Mouse (Mus musculus) sigmoid colon, adult 10 weeks (tissue): ENCODE data around the gene Trank1. TPM values are rescaled to one million over a fixed set of nuclear protein-coding genes. Genes with fewer than 3 reads are reported as not detected.

Source experiments
- polyA plus RNA-seq: library from polyadenylated mRNA; stranded (reverse); fragments of 350-450 nt; fragmentation: Illumina TruSeq; extraction: RNeasy Lipid Tissue Mini Kit (QIAGEN cat#74804); gene quantifications from one replicate; pipeline ENCODE4 v1.2.3, GENCODE M21; 2014; ENCODE audit warnings: low read depth, low replicate concordance

Trank1 gene
- polyA plus RNA-seq = 0.06 TPM

DNA sequence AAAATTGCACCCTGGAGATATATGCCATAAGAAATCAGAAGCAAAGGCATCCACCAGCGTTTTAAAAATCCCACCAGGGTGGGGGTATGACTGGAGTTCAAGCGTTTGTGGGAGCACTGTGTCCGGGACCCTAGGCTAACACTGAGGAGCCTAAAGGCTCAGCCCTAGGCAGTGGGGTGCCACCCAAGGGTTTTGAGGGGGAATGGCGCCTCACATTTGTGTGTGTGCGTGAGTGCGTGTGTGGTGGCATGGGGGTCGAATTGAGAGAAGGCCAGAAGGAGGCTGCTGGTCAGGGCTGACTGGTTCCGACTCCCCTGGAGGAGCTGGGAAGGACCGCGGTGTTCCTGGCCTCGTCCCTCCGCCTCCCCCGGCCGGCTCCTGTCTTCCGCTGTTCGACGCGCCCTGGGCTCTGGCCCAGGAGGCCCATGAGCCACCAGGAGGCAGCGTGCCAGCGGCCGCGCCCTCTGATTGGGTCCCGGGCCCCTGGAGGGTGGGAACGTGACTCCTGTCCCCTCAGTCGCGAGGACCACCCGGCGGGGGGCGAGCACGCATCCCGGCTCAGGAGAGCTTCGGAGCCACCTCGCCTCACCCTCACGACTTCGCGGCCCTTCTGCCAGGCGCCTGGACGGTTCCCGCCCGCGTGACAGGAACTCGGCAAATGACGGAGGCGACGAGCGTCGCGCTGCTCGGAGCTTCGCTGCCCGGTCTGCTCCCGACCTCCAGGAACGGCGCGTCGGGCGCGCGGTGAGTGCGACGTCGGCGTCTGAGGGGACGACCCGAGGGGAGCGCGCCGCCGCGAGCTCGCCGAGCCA, at the start of gene Trank1:
TSS of gene Trank1 (plus strand) at position 709 of the 812 bp plus-strand sequence.

DNA sequence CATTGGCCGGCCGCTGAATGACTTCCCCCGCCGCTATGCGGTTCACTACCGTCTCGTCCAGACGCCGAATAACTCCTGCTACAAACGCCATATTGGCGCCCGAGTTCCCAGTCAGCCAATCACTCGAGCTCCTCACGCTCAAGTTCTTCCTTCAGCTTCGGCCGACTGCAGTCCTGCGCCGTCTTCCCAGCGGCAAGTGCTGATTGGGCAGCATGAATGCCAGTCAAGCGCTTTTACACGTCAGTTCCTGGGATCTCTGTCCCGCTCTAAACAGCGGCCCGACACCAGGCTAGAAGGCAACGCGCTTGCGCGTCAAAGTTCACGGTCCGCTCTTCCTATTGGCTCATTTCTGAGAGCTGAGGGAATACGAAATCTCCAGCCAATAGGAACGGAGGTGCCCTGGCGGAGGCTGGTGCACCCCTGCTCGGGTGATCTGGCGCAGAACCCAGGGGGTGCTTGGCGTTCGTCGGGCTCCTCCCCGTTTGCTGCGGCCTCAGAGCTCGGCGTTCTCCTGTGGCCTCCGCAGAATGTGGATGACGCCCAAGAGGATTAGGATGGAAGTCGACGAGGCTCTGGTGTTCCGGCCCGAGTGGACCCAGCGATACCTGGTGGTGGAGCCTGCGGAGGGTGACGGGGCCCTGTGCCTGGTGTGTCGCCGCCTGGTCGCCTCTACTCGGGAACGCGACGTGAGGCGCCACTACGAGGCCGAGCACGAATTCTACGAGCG, 39.9 kb upstream of the Trank1 start, which contains the start of the genes Mlh1 and Epm2aip1:
TSS of gene Mlh1 (minus strand) at position 358 of the 727 bp plus-strand sequence.
TSS of gene Epm2aip1 (plus strand) at position 496 of the 727 bp plus-strand sequence.

DNA sequence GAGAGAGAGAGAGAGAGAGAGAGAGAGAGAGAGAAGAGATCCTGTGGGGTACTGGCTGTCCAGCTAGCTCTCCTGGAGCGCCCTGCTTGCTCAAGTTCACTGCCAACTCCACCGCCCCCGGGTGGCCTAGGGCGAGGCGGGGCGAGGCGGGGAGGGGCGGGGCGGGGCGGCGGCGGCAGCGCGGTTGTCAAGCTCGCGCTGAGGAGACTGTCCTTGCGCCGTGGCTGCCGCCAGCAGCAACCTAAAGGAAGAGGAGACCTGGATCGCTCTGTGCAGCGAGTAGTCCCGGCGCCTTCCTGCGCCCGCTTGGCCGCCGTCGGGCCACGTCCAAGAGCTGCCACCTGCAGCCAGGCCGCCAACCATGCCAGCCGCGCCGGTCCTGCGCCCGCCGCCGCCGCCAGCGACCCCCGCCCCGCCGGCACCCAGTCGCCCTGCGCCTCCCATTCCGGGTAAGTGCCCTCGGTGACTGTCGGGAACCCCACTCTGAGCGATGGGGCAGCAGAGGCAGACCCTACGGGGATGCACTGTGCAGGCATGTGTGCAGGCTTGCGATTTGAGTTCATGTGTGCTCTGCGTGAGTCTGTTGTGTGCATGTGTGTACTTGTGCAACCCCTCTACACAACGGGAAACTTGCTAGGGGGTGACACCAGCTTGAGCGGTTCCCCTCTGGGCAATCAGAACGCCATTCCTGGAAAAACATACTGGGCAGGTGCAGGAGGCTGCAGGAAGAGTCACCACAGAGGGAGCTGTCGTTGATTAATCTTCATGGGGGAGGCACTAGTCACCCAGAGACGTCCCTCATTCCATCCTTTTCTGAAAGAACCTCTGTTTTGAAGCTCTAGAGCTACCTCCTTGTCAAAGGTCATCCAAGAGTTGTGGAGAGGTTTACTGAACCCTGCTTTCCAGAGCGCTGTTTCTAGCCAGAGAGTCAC, 127.6 kb downstream of the Trank1 start, which contains the start of gene Dclk3:
TSS of gene Dclk3 (plus strand) at position 178 of the 932 bp plus-strand sequence.

Other genes with a start within 250 kb of the Trank1 start
- gene Lrrfip2, start 194.1 kb upstream of the Trank1 start, polyA plus RNA-seq = 169 TPM
- 41.7 TPM for gene Mlh1, start 39.9 kb upstream of the Trank1 start, polyA plus RNA-seq
- gene Epm2aip1, start 39.8 kb upstream of the Trank1 start, polyA plus RNA-seq = 90.9 TPM
- gene Dclk3, start 127.3 kb downstream of the Trank1 start, polyA plus RNA-seq = 0.95 TPM